Mouse (Mus musculus) retina, embryonic 14.5 days (tissue): ENCODE results near the gene Cstl1.
"Not testable (repeated sequence)": the region's sequence is repeated elsewhere in the genome, so short reads cannot be mapped to it uniquely, and the experiment has no call there.

ENCODE experiments used
- DNase-seq: peaks from one replicate; pipeline ENCODE4 v3.0.0-alpha.2; 2015; ENCODE audit warnings: low spot score

Cstl1 gene

DNA sequence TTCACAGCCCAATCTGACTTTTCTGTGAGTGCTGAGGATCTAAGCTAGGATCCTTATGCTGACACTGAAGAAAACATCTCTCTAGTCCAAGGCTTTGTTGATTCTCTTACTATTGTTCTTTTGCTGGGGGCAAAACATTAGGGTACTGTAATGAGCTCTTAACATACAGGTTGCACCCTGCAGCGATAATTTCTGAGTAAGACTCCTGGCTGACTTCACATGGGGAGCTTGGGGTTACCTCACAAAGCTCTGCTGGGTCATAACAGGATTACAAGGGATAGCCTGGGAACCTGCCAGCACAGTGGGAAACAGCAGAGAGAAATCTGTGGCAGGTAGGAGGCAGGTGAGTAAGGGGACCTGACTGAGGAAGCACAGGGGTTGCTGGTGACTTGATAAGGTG is at the start of gene Cstl1:
Gene Cstl1, plus strand, starts transcription at position 301 of the 400 bp plus-strand sequence.
- no peak for DNase-seq

DNA sequence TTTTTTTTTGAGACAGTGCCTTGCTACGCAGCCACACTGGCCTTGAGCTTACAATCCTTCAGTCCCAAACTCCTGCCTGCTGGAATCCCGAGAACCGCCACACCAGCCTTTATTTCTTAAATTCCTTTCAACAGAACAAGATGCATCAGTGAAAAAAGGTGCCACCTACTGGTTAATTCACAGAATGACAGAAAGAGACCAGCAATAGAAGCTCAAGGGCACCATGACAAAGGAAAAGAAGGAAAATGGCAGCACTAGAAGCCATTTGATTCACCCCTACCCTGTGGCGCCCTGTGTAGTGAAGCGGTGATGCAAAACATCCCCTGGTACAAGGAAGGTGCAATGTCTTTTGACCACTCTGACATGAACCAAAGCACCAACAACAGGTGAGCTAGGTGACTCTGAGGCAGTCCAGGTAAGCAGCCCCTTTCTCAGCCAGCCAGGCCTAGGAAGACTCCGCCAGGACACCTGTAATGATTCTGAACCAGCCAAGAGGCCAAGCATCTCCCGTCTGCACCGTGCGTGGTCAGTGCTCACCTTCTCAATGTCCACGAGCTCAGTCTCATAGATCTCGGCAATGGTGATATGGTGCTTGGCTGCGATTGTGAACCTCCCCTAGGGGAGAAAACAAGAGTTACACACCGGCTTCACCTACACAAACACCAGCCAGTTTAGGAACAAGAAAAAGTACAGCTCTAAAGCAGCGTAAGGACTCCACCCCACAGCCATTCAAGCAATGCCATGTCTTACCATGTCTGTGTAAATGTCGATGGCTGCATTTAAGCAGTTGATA is 43.6 kb upstream of the Cstl1 start:
- DNase-seq, result peak; percentile 75

DNA sequence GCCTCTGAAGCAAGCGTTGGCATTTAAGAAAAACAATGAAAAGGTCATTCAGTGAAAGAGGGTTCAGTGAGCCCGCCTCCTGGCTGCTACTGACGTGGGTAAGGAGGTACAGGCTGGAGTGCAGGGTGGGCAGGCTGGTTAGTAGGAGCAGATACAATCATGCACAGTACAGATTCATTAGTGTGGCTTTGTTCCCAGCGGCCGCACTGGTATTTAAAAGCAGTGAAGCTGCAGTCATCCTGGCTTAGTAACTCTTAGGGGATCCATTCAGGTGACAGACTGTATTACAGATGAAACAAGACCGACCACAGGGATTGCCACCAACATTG is 43.0 kb upstream of the Cstl1 start:
- DNase-seq, result no peak

DNA sequence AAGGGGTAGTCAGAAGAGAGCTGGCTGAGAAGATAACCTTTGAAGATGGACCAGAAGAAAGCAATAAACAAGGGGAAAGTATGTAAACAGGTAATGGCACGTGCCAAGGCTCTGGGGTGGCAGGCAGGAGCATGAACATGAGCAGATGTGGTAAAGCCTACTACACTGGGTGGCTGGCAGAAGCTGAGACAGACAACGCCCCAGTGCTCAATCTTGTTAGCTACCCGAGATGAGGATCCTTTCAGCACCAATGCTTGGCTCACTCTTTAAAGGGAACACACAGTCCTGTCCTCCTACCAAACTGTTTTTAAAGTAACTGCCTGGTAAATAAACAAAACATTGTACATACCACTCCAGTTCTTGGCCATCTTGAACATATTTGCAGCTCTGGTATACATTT is 37.8 kb upstream of the Cstl1 start:
- DNase-seq, result no peak

DNA sequence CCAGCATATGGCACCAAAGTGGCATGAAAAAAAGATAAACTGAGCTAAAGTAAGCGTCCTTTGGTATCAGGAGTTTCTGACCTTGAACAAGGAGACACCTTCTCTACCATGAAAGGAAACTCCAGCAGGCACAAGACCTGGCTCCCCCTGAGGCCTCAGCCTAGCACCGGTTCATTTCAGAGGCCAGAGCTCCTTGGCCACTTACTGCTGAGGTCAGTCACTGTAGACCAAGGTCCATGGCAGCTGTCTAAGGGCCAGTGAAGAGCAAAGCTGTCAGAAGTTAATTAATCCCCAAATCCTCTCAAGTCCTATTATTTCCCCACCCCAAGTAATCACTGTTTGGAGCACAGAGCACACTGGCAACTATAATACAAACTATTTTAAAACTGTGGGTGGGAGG is 33.1 kb upstream of the Cstl1 start:
- DNase-seq, result no peak

DNA sequence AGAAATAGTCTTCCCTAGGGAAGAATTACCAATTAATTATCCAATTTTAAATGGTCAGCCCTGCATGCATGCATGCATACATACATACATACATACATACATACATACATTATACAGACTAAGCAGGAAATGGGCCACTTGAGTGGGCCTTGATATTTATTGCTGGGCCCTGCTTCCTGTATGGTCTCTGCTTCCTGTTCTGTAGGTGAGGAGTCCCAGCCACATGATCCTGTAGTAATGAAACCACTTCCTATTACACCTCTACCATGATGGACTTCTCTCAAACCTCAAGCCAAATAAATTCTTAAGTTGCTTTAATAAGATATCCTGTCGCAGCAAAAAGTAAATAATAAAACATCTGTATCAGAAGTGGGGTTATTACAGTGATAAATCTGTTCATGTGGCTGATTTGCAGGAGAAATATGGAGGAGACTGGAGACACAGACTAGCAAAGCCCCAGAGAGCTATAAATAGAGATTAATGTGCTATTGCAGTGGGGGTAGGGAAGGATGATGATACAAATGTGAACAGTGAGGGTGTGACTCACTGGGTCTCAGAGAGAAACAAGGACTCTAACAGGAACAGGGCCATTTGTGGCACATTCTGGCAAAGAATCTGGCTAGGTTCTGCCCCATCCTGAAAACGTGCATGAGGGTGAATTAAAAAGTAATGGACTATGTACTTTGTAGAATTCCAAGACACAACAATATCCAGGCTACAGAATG is 30.7 kb upstream of the Cstl1 start:
- no peak for DNase-seq

DNA sequence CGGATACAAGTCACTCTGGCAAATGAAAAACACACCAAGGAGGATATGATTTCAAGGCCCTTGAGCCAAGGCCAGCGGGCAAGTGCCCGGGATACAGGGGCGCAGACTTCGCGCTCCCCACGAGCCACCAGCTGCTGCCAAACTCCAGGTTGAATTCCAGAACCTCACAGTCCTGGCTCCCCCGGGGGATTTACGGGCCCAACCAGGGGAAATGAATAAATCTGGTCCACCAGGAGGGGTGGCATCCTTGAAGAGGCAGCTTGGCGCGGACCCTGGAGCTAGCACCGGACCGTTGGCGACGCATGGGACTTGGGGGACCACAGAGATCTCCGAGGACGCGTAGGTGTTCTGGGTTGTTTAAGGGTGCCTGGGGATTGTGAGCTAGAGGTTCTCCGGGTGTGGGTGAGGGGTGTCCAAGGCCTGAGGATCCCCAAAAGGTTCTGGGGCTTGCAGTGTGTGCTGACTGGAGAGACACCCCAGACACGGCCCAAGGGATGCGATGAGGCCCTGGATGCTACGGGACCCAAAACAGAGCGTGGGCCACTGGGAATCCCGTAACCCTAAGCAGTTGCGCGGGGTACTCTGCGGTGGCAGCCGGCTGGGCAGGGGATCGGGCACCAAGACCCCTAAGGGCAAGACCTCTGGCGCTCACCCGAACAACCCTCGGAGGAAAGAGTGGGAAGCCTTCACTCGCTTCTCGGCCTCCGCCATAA is 18.4 kb upstream of the Cstl1 start:
- DNase-seq, result peak; percentile 37

DNA sequence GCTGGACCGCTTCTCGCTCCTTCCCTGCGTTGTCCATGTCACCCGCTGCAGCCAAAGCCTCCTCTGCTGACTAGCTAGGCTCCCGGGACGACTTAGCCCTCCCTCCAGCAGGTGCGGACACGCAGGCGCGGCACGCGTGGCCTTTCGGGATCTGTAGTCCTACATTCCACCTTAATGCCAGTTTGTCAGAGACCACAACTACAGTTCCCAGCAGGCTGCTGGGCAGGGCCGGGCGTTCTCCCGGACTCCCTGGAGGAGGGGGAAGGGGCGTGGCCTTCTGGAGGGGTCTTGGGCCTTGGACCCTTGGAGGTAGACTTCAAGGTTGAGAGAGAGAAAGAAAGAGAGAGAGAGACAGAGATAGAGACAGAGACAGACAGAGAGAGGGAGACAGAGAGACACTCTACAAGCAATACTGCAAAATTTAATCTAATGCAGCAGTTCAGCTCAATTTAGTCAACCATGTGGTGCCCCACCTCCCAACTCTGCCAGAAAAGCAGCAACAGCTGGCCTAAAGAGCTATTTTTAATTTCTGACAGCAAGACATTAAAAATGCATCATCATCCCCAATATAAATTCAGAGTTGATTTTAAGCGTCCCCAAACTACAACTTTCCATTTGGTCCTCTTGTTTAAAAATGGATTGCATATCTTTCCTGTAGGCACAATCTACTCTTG is 17.7 kb upstream of the Cstl1 start, which contains the start of gene Napb:
Gene Napb, minus strand, starts transcription at position 141 of the 674 bp plus-strand sequence.
- peak; percentile 92 for DNase-seq

DNA sequence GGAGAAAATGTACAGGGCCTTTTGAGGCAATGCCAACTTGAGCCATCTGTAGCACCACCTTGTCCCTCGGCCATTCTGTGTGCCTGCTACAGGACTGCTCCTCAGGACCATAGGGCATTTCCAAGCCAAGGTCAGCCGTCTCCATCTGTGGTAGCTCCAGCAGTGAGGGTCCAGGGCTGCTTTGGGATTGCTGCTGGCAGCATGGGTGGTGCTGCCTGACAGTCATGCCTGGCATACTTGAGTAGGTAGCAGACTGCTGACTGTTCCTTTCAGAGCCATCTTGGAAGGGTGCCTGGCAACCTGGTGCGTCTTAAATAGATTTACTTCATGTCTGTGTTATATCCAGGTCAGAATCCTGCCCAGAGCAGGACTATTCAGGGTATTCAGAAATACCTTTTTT is 7.2 kb upstream of the Cstl1 start:
- DNase-seq, result no peak

DNA sequence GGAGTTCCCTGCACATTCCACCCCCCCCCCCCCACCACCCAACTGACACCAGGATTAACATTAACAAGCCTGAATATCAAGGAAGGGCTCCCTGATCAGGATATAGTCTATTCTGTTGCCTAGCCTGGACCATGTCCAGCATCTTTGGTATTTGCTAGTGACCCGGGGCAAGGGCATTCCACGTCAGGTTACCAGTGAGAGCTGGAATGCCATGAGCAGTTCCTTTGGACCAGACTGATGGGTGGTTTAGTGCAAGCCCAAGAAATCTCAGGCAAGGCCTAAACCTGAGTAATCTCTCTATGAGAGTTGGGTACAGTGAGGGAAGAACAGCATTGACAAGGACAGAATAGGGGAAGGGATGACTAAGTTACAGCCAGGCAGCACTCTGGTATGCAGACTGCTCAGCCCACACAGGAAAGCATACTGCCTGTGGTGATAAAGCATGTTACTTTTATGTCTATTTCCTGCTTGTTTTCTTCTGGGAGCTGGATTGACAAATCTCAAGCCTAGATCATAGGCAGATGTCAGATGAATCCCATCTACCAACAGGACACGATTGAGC is 6.2 kb upstream of the Cstl1 start:
- DNase-seq, result no peak

DNA sequence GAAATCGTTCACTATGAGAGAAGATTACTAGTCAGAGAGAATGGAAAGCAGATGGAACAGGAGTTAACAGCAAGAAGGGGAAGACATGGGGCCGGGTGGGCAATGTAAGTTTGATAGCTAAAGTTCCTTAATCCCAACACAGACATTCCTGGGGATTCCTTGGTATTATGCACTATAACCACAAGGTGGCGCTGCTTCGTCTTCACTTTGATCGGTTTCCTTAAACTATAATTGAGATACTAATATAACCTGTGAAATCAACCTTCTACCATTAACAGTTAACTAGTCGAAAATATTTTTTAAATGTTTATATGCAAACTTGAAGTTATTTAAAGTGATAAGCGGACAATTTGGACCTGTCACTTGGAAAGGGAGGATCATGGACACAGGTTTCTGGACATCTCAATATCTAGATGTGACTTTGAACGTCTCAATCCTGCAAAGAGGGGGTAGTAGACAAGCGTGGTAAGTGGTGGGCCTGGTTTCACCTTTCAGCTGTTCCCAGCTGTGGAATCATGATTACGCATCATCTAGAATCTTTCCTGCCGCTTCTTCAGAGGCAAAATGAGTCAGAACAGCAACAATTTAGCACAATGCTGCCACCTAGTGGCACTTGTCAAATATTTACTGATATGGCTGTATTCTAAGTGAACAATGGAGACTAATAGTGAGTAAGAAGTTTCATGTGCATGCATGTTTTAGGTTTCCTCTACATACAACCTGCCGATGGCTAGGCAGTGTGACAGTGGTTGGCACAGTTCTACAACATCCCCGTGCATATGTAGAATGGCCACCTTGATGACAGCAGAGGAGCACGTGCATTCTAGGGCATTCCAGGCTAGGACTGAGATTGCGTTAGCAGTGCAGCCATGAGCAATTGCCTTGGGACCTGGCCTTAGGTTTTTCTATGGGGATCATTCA is 2.0 kb downstream of the Cstl1 start:
- DNase-seq, result peak; percentile 93

DNA sequence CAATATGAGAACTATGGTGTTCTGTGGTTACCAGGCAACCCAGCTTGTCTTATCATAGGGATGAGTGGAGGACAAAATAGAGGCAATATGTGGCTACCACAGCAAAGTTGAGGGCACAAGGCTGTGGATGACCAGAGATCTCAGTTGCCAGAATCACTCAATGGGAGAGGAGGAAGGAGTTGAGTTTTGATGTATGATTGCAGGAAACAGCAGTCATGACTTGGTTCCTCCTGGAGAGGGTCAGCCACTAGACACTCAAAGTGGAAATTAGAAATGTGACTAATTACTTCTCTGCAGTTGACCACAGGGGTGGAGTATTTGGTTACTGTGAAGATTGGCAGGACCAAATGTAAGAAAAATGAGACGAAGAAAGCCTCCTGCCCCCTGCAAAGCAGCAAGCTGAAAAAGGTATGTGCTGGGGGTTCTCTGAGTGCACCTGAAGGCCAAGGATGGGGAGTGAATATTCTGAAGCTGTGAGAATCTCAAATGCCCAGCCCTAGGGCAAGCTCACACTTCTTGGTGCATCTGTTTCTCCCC is 4.2 kb downstream of the Cstl1 start:
- DNase-seq, result no peak

DNA sequence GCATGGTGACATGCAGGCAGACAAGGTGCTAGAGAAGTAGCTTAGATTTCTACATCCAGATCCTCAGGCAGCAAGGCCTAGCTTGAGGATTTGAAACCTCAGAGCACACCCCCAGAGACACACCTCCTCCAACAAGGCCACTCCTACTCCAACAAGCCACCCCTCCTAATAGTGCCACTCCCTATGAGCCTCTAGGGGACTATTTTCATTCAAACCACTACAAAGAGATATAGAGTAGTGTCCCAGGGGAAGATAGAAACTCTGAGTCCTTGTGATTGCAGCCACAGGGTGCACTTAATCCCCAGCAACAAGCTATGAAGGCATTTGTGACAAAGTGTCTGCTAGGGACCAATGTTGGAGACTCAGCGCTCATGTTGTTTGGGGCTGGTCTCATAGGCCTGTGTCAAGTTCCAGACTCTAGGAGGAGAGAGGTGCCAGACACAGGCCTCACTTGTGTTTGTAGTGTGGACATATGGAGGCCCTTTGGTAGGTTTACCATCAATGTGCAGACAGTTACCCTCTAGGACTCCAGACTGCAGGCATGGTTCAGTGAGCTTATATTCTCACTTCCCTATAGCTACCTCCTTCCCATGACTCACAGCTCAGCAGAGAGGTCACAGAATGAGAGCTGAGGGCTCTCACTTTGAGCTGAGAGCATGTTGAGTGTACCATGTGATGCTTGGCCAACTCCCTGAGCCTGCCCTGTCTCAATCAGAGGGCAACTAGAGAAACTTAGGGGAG is 13.7 kb downstream of the Cstl1 start:
- no peak for DNase-seq

DNA sequence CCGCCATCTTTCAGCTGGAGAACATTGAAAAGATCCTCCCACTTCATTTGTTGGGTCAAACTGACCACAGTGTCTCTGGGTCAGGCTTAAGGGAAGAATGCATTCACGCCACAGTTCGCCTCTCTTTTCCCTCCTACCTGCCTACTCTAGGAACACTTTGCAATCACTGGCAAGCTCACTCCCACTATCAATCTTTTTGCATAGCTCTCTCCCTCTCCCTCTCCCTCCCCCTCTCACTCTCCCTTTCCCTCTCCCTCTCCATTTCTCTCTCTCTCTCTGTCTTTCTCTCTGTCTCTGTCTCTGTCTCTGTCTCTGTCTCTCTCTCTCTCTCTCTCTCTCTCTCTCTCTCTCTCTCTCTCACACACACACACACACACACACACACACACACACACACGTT is 21.2 kb downstream of the Cstl1 start, which contains the start of gene Cst11:
Gene Cst11, minus strand, starts transcription at position 101 of the 400 bp plus-strand sequence.
- not testable (repeated sequence) for DNase-seq

DNA sequence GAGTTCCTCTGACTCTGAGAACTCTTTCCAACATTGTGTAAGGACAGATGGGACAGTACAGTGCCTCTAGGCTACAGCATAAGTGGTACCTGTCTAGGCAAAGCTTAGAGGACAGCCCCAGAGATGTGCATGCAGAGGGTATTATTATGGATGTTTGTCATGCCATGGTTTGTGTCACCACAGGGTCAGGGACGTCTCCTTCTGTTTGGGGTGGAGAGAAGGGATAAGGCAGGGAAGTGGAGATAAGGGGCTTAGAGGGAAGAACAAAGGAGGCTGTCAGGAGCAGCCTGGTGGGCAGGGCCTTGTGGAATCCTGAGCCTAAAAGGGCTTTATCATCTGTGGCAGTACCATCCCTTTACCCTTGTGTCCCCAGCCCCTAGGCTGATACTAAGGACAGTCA is 31.6 kb downstream of the Cstl1 start, which contains the start of gene 8030411F24Rik:
Gene 8030411F24Rik, plus strand, starts transcription at position 301 of the 400 bp plus-strand sequence.
- no peak for DNase-seq

DNA sequence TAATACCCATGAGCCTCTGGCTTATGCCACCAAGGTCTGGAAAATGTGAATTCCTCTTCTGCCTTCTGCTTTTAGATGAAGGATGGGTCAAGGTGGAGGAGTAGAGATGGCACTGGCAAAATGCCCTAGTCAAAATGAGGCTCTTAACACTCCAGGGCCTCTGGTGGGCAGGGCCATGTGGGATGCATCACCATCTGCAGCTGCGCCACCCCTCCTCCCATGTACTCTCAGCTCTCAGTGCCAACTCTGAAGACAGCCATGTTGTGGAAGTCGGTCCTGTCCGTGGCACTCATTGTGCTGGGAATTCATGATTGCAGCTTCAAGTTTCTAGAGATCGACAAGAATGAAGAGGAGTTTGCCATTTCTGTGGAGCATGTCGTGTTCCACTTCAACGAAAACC is 39.0 kb downstream of the Cstl1 start, which contains the start of gene Cst12:
Gene Cst12, plus strand, starts transcription at position 220 of the 400 bp plus-strand sequence.
- DNase-seq, result no peak

DNA sequence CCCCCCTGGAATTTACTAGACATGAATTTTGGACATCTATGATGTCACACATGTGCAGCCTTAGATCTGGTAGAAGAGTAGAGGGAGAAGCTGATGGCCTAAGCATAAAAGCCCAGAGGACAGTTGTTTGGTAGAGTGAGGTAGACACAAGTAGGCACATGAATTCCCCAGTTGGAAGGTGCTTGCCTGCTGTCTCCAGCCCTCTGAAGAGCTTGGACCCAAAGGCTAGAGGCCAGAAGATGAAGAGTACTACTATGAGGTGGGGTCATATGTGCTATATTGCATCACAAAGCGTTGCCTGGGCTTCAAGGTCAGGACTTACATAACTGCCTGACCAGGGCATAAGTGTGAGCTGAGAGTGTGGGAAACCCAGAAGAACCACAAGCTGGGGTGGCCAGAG is 48.3 kb downstream of the Cstl1 start, which contains the start of gene Cst8:
Gene Cst8, plus strand, starts transcription at position 301 of the 400 bp plus-strand sequence.
- DNase-seq, result no peak

DNA sequence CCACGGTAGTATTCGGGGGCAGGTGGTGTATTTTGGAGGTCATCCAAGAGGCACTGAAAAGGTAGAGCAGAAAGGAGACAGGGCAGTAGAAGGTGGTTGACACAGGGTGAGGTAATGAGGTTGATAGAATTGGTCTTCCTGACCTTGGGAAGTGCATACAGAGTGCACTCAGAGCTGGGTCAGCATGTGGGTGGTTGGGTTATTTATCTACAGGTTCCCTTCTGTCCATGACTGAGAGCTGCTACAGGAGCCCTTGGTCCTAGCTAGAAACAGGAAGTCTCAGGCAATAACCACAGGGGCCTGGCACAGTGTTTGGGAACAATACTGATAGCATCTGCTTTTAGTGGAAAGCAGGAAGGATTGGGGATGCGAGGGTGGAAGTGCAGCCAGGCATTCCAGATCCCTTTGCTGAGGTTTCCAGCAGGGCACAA is 51.3 kb downstream of the Cstl1 start:
- DNase-seq, result no peak
